Mouse (Mus musculus): ENCODE results near the gene Klf16.

GRCm38 (mm10) chr10:80561116-80561944, 15.8 kb downstream of the Klf16 start, which contains the start of gene Rexo1:
- peak; percentile 79 for TF ChIP-seq CTCF (conservative IDR thresholded peaks at IDR 0.05; ENCODE audit: insufficient read depth, insufficient read length, low read depth, low read length)
- no peak for TF ChIP-seq POLR2A (IDR thresholded peaks at IDR 0.05; ENCODE audit: low read depth, low read length)

Measured in kidney, adult 2 months (tissue).